Comparison of ENCODE assay signal across 8 mouse cellular contexts in the genomic region with DNA sequence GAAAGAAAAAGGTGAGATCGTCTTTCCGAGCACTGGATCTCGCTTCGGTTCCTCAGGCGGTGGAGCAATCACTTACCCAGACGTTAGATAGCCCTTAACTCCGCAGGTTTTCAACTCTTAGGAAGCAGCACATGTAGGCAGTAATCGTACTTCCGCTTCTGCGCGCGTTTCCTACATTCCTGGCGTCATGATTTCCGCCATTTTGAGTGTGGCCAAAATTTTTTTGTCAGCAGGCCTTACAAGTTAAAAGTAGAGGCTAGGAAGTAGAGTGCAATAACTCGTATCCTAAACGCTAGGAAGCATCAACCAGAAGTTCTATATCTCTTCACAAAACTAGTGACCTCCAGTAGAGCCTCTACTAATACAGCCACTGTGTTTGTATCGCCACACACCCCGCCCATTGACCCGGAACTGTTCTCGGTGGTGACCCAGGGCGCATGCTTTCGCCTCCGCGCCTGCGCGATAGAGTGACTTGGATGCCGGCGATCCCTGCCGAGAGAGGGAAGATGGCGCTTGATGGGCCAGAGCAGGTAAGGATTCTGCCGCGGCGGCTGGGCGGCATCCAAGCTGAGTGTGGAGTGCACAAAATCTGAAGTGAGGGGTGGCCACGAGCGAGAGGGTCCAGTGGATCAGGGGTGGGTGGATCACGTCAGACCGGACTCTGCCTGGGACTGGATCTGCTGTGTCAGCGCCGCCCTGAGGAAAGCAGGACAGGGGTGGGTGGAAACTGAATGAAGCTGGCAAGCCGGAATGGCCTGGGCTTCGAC. TPM values are rescaled to one million over a fixed set of nuclear protein-coding genes. Genes with fewer than 3 reads are reported as not detected.
DNase-seq lines count a peak whose midpoint lies in the region; ATAC-seq and TF ChIP-seq lines count a peak whose summit lies in the region.

A gene (minus strand): TSS at position 395 of the 767 bp plus-strand sequence.
A gene (plus strand): TSS at position 470 of the 767 bp plus-strand sequence.

- H3K9ac ChIP-seq in embryonic facial prominence, embryonic 13.5 days: peak within 1 kb of the TSS; percentile 83
- H3K9ac ChIP-seq in heart, adult 2 months (ENCODE audit: low read depth, low read length): peak within 1 kb of the TSS; percentile 89
- H3K9ac ChIP-seq in limb, embryonic 13.5 days: peak within 1 kb of the TSS; percentile 91
- peak within 1 kb of the TSS; percentile 76 for H3K9ac ChIP-seq in midbrain, embryonic 16.5 days (ENCODE audit: low read depth, low read length)

- H3K79me2 ChIP-seq in heart, adult 2 months (replicated peaks; ENCODE audit: control insufficient read depth, insufficient read depth, low read length): no peaks in the 10 kb centered on the region

- H3K27me3 ChIP-seq in embryonic facial prominence, embryonic 13.5 days: no peaks in the 10 kb centered on the region
- no peaks in the 10 kb centered on the region for H3K27me3 ChIP-seq in heart, adult 2 months (ENCODE audit: control insufficient read depth, insufficient read depth, low read length)
- no peaks in the 10 kb centered on the region for H3K27me3 ChIP-seq in limb, embryonic 13.5 days
- H3K27me3 ChIP-seq in midbrain, embryonic 16.5 days (ENCODE audit: control insufficient read depth, insufficient read depth, low read depth, low read length): no peaks in the 10 kb centered on the region

- intact Hi-C loops in heart, adult 2 months (cut with DNase I): loop anchor here (2.0 kb wide), 1 partner anchor 15 kb away; no protein-coding TSS in a partner anchor

- TF ChIP-seq POLR2A in heart, adult 2 months (IDR thresholded peaks at IDR 0.05; ENCODE audit: insufficient read depth, low read depth, low read length): peak; percentile 89

- H3K9me3 ChIP-seq in embryonic facial prominence, embryonic 13.5 days: no peaks in the 10 kb centered on the region
- H3K9me3 ChIP-seq in limb, embryonic 13.5 days: no peaks in the 10 kb centered on the region
- H3K9me3 ChIP-seq in midbrain, embryonic 16.5 days (replicated peaks; ENCODE audit: control insufficient read depth, low read length, poor library complexity, severe bottlenecking): no peaks in the 10 kb centered on the region

- H3K4me3 ChIP-seq in embryonic facial prominence, embryonic 13.5 days: peak within 1 kb of the TSS; percentile 69
- peak within 1 kb of the TSS; percentile 71 for H3K4me3 ChIP-seq in heart, adult 2 months
- peak within 1 kb of the TSS; percentile 85 for H3K4me3 ChIP-seq in limb, embryonic 13.5 days
- peak within 1 kb of the TSS; percentile 71 for H3K4me3 ChIP-seq in midbrain, embryonic 16.5 days (ENCODE audit: low read depth, low read length)

- H3K4me1 ChIP-seq in embryonic facial prominence, embryonic 13.5 days: peaks cover 21% of the 10 kb centered on the region
- peaks cover 5% of the 10 kb centered on the region for H3K4me1 ChIP-seq in heart, adult 2 months (ENCODE audit: control insufficient read depth, insufficient read depth, low read length)
- H3K4me1 ChIP-seq in limb, embryonic 13.5 days: peaks cover 20% of the 10 kb centered on the region
- H3K4me1 ChIP-seq in midbrain, embryonic 16.5 days (ENCODE audit: control insufficient read depth, insufficient read depth, low read length): peaks cover 19% of the 10 kb centered on the region

- DNase-seq in 3134 (ENCODE audit: extremely low read depth, insufficient read length, low spot score): peak; percentile 91
- DNase-seq in adrenal gland, postnatal 36 days: peak; percentile 99
- peak; percentile 97 to 99 for DNase-seq in heart, adult 2 months
- peak; percentile 96 to 99 for DNase-seq in kidney, adult 8-10 months
- DNase-seq in spleen, postnatal 10 days (ENCODE audit: low spot score in 2 of 2): peak; percentile 98 to 100

- TF ChIP-seq CTCF in heart, adult 2 months (IDR thresholded peaks at IDR 0.05): no peak

- H3K27ac ChIP-seq in embryonic facial prominence, embryonic 13.5 days: peak within 1 kb of the TSS; percentile 78
- peak within 1 kb of the TSS; percentile 83 for H3K27ac ChIP-seq in heart, adult 2 months
- peak within 1 kb of the TSS; percentile 58; the same call in 1 of the 2 replicates for H3K27ac ChIP-seq in limb, embryonic 13.5 days
- peak within 1 kb of the TSS; percentile 80 for H3K27ac ChIP-seq in midbrain, embryonic 16.5 days (ENCODE audit: low read length)

- no peak for TF ChIP-seq EP300 in heart, adult 2 months (IDR thresholded peaks at IDR 0.05; ENCODE audit: insufficient read depth, low read depth, low read length)

- WGBS in embryonic facial prominence, embryonic 13.5 days: under 1% methylated on average over 42 of the region's 42 CpGs
- under 1% methylated on average over 42 of the region's 42 CpGs for WGBS in heart, adult 2 months
- under 1% methylated on average over 42 of the region's 42 CpGs for WGBS in limb, embryonic 13.5 days
- under 1% methylated on average over 42 of the region's 42 CpGs for WGBS in midbrain, embryonic 16.5 days

- peak; percentile 87 for ATAC-seq in embryonic facial prominence, embryonic 13.5 days (ENCODE audit: insufficient number of reproducible peaks, insufficient read depth, low FRiP score, low TSS enrichment, low read depth)
- peak; percentile 97 for ATAC-seq in limb, embryonic 13.5 days (ENCODE audit: low FRiP score, low read depth)
- peak; percentile 95 for ATAC-seq in midbrain, embryonic 16.5 days

- peak within 1 kb of the TSS; percentile 92 for H3K4me2 ChIP-seq in embryonic facial prominence, embryonic 13.5 days
- peak within 1 kb of the TSS; percentile 99 for H3K4me2 ChIP-seq in limb, embryonic 13.5 days (replicated peaks)
- peak within 1 kb of the TSS; percentile 98 for H3K4me2 ChIP-seq in midbrain, embryonic 16.5 days (ENCODE audit: low read length)

- H3K36me3 ChIP-seq in embryonic facial prominence, embryonic 13.5 days: peaks cover 59% of the 10 kb centered on the region
- H3K36me3 ChIP-seq in heart, adult 2 months (ENCODE audit: control insufficient read depth, insufficient read depth, low read length): peaks cover 2% of the 10 kb centered on the region
- H3K36me3 ChIP-seq in limb, embryonic 13.5 days: peaks cover 66% of the 10 kb centered on the region
- H3K36me3 ChIP-seq in midbrain, embryonic 16.5 days (ENCODE audit: control insufficient read depth, insufficient read depth, low read length): peaks cover 20% of the 10 kb centered on the region

RNA-seq across cellular contexts. Expression of the first gene that starts in this region (rescaled TPM):
- 10 to 100 TPM; 55.2 to 66.2 TPM for total RNA-seq in adrenal gland, postnatal 36 days (2021)
- 60.0 and 63.0 TPM in 2 replicates for polyA plus RNA-seq in embryonic facial prominence, embryonic 13.5 days (2015; fragmentation: Nextera tagmentation; extraction: Ambion mirVana)
- 10 to 100 TPM; 20.2 to 21.6 TPM for total RNA-seq in heart, adult 2 months (2021)
- polyA plus RNA-seq in heart, adult 2 months (2012; rRNA removed): 10.2 and 15.2 TPM in 2 replicates
- polyA plus RNA-seq in limb, embryonic 13.5 days (2015; fragmentation: Nextera tagmentation; extraction: Ambion mirVana): 56.4 and 58.5 TPM in 2 replicates
- polyA plus RNA-seq in midbrain, embryonic 16.5 days (2015; fragmentation: Nextera tagmentation; extraction: Ambion mirVana): 34.0 and 38.0 TPM in 2 replicates

RNA-seq across cellular contexts. Expression of the second gene that starts in this region (rescaled TPM):
- total RNA-seq in adrenal gland, postnatal 36 days (2021): 100 to 1,000 TPM; 154 to 172 TPM
- polyA plus RNA-seq in embryonic facial prominence, embryonic 13.5 days (2015; fragmentation: Nextera tagmentation; extraction: Ambion mirVana): 286 and 310 TPM in 2 replicates
- total RNA-seq in heart, adult 2 months (2021): 100 to 1,000 TPM in 1 of 2 experiments, 10 to 100 TPM in 1; 91.8 to 104 TPM
- 54.5 and 83.5 TPM in 2 replicates for polyA plus RNA-seq in heart, adult 2 months (2012; rRNA removed)
- polyA plus RNA-seq in limb, embryonic 13.5 days (2015; fragmentation: Nextera tagmentation; extraction: Ambion mirVana): 320 and 338 TPM in 2 replicates
- polyA plus RNA-seq in midbrain, embryonic 16.5 days (2015; fragmentation: Nextera tagmentation; extraction: Ambion mirVana): 278 and 285 TPM in 2 replicates

Comparison
In these comparisons a context has a peak if more than half of its experiments do, and no peak if none do; other contexts are left out.
1. Peak in every context shown above with its lines: DNase-seq, ATAC-seq, H3K4me3 ChIP-seq and H3K27ac ChIP-seq.